Mouse (Mus musculus) CH12.LX (cell line): ENCODE results near the gene Plk2.

Experiments used
- CTCF ChIP-seq, 2 experiments: IDR thresholded peaks in 1 of 2; conservative IDR thresholded peaks in 1 of 2; 2 replicates each; pipeline ENCODE4 v1.5.1; 2011 to 2012; ENCODE audit warnings: low read depth in 2 of 2, low read length in 2 of 2, improper control_type of control experiment in 1 of 2, inconsistent platforms in 1 of 2, mild to moderate bottlenecking in 1 of 2, moderate library complexity in 1 of 2
- ELF1 ChIP-seq: IDR thresholded peaks from 2 replicates; pipeline ENCODE4 v1.6.1; 2014; ENCODE audit warnings: low read depth, mild to moderate bottlenecking, inconsistent platforms, low read length, improper control_type of control experiment
- EP300 ChIP-seq: IDR thresholded peaks from 2 replicates; pipeline ENCODE4 v1.6.1; 2011; ENCODE audit warnings: low read length, improper control_type of control experiment
- IRF4 ChIP-seq: IDR thresholded peaks from 2 replicates; pipeline ENCODE4 v1.6.1; 2014; ENCODE audit warnings: low read depth, mild to moderate bottlenecking, inconsistent platforms, low read length, improper control_type of control experiment
- MAFK ChIP-seq: IDR thresholded peaks from 2 replicates; pipeline ENCODE4 v1.6.1; 2011; ENCODE audit warnings: low read length, improper control_type of control experiment; ENCODE audit not compliant: insufficient replicate concordance

DNA sequence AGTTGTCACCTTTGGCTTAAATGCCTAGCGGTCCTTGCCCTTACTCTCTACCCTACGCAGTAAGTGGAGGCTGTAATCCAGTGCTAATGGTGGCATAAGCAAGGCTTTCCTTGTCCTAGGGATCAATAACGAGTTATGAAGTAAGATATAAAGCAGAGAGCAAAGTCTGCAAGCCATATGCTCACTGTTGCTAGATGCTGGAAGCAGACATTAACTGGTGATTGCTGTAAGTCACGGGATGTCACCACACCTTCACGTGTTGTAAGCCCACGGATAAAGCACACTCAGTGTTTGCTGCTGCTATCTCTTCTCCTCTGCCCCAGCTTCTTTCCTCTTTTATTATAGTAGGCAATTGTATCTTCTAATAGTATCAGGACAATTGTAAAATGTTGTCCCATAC, 43.8 kb upstream of the Plk2 start:
- TF ChIP-seq MAFK, result no peak
- no peak for TF ChIP-seq CTCF (conservative IDR thresholded peaks at IDR 0.05 in 1 of 2, IDR thresholded peaks at IDR 0.05 in 1 of 2; ENCODE audit: low read depth in 2 of 2, low read length in 2 of 2)
- TF ChIP-seq EP300, result no peak
- no peak for TF ChIP-seq ELF1
- no peak for TF ChIP-seq IRF4
